ENCODE assay signal across 17 mouse cellular contexts in the genomic region with DNA sequence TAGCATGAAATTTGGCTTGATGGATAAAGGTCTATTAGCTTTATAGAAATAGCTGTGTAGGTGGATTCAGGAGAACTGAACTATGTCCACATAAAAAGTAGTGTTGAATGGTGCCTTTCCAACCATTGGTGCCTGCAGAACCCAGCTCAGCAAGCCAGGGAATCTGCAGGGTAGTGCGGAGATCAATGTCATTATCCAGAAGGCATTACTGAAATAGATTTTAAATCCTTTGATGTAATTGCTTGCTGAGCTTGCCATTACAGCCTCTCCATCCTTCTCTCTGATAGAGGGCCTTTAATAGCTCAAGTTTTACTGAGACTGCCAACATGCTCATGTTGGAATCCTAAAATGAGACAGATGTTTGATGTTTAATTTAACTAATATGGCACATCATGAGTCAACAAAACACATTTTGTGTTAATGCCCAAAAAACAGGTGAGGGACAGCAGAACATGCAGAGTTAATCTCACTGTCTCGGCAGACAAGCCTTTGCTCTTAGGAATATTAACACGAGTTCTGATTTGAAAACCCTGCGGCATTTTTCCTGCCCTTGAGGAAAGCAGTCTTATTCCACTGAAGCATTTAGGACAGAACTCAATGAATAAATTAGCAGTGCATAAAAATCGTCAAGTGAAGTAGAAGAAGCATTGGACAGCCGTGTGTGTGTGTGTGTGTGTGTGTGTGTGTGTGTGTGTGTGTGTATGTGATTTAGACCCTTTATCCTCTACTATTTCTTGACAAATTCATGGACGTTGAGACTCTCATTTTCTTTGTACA.
DNase-seq lines count a peak whose midpoint lies in the region; ATAC-seq lines count a peak whose summit lies in the region.
"Had no signal": no experiment of that assay in that cellular context is flagged by ENCODE, and none has a peak within 500 bp of the region (broad histone marks: within the 10 kb centered on the region; RNA-seq: fewer than 3 reads in every experiment).

No protein-coding gene starts in this region.

- H3K4me1 ChIP-seq in hindbrain, embryonic 15.5 days (replicated peaks): no peaks in the 10 kb centered on the region
- H3K4me1 ChIP-seq in hindbrain, embryonic 16.5 days (ENCODE audit: control insufficient read depth, insufficient read depth, low read depth, low read length): no peaks in the 10 kb centered on the region
- no peaks in the 10 kb centered on the region for H3K4me1 ChIP-seq in midbrain, embryonic 16.5 days (ENCODE audit: control insufficient read depth, insufficient read depth, low read length)
- no peaks in the 10 kb centered on the region for H3K4me1 ChIP-seq in heart, embryonic 11.5 days (ENCODE audit: control insufficient read depth, insufficient read depth, low read length)
- H3K4me1 ChIP-seq: heart, embryonic 12.5 days; intestine, embryonic 15.5 days; stomach, embryonic 15.5 days had no signal

- peak; percentile 2 for DNase-seq in right cerebral cortex, postnatal 4 days
- DNase-seq in right cerebral cortex, adult 18-20 months: no peak
- DNase-seq in kidney, postnatal 14 days: no peak
- DNase-seq: adrenal gland, postnatal 36 days; cerebellum, postnatal 10 days; embryo, embryonic 11 days; gastrocnemius, postnatal 36 days; liver; liver, postnatal 0 days; lung, postnatal 14 days had no signal

- H3K9me3 ChIP-seq in hindbrain, embryonic 15.5 days: no peaks in the 10 kb centered on the region
- no peaks in the 10 kb centered on the region for H3K9me3 ChIP-seq in hindbrain, embryonic 16.5 days (ENCODE audit: control insufficient read depth, low read length)
- no peaks in the 10 kb centered on the region for H3K9me3 ChIP-seq in midbrain, embryonic 16.5 days (replicated peaks; ENCODE audit: control insufficient read depth, low read length, poor library complexity, severe bottlenecking)
- H3K9me3 ChIP-seq in heart, embryonic 11.5 days (replicated peaks; ENCODE audit: control insufficient read depth, low read length): no peaks in the 10 kb centered on the region
- H3K9me3 ChIP-seq: heart, embryonic 12.5 days; intestine, embryonic 15.5 days; stomach, embryonic 15.5 days had no signal

- no peak overlapping the region for H3K9ac ChIP-seq in hindbrain, embryonic 15.5 days
- no peak overlapping the region for H3K9ac ChIP-seq in hindbrain, embryonic 16.5 days (ENCODE audit: low read depth, low read length)
- no peak overlapping the region for H3K9ac ChIP-seq in midbrain, embryonic 16.5 days (ENCODE audit: low read depth, low read length)
- H3K9ac ChIP-seq in heart, embryonic 11.5 days (ENCODE audit: low read depth, low read length): no peak overlapping the region
- H3K9ac ChIP-seq: heart, embryonic 12.5 days; intestine, embryonic 15.5 days; liver, postnatal 0 days; stomach, embryonic 15.5 days had no signal

- H3K4me2 ChIP-seq in hindbrain, embryonic 15.5 days: no peak overlapping the region
- H3K4me2 ChIP-seq in hindbrain, embryonic 16.5 days (ENCODE audit: low read length): no peak overlapping the region
- H3K4me2 ChIP-seq in midbrain, embryonic 16.5 days (ENCODE audit: low read length): no peak overlapping the region
- H3K4me2 ChIP-seq in heart, embryonic 11.5 days: no peak overlapping the region
- H3K4me2 ChIP-seq: heart, embryonic 12.5 days; intestine, embryonic 15.5 days; stomach, embryonic 15.5 days had no signal

- H3K36me3 ChIP-seq in hindbrain, embryonic 15.5 days: no peaks in the 10 kb centered on the region
- H3K36me3 ChIP-seq in hindbrain, embryonic 16.5 days (ENCODE audit: control insufficient read depth, insufficient read depth, low read length): no peaks in the 10 kb centered on the region
- H3K36me3 ChIP-seq in midbrain, embryonic 16.5 days (ENCODE audit: control insufficient read depth, insufficient read depth, low read length): no peaks in the 10 kb centered on the region
- no peaks in the 10 kb centered on the region for H3K36me3 ChIP-seq in heart, embryonic 11.5 days (ENCODE audit: control insufficient read depth, insufficient read depth, low read length)
- H3K36me3 ChIP-seq: heart, embryonic 12.5 days; intestine, embryonic 15.5 days; stomach, embryonic 15.5 days had no signal

- 0 out of 2 replicates have a peak overlapping the region, but pooled peaks have one; percentile 20 for H3K27ac ChIP-seq in hindbrain, embryonic 15.5 days (replicated peaks)
- no peak overlapping the region for H3K27ac ChIP-seq in hindbrain, embryonic 16.5 days (ENCODE audit: low read depth, low read length)
- peak overlapping the region; percentile 37; the same call in 1 of the 2 replicates for H3K27ac ChIP-seq in midbrain, embryonic 16.5 days (ENCODE audit: low read length)
- no peak overlapping the region for H3K27ac ChIP-seq in heart, embryonic 11.5 days (ENCODE audit: low read depth, low read length)
- H3K27ac ChIP-seq: intestine, embryonic 15.5 days; stomach, embryonic 15.5 days had no signal

- no peaks in the 10 kb centered on the region for H3K27me3 ChIP-seq in hindbrain, embryonic 15.5 days
- no peaks in the 10 kb centered on the region for H3K27me3 ChIP-seq in hindbrain, embryonic 16.5 days (replicated peaks; ENCODE audit: control insufficient read depth, insufficient read depth, low read length)
- no peaks in the 10 kb centered on the region for H3K27me3 ChIP-seq in midbrain, embryonic 16.5 days (ENCODE audit: control insufficient read depth, insufficient read depth, low read depth, low read length)
- no peaks in the 10 kb centered on the region for H3K27me3 ChIP-seq in heart, embryonic 11.5 days (ENCODE audit: control insufficient read depth, insufficient read depth, low read length)
- H3K27me3 ChIP-seq: heart, embryonic 12.5 days; intestine, embryonic 15.5 days; stomach, embryonic 15.5 days had no signal

- H3K4me3 ChIP-seq in hindbrain, embryonic 15.5 days: no peak overlapping the region
- H3K4me3 ChIP-seq in hindbrain, embryonic 16.5 days (ENCODE audit: low read length): no peak overlapping the region
- H3K4me3 ChIP-seq in midbrain, embryonic 16.5 days (ENCODE audit: low read depth, low read length): no peak overlapping the region
- H3K4me3 ChIP-seq in heart, embryonic 11.5 days (ENCODE audit: low read depth, low read length): no peak overlapping the region
- H3K4me3 ChIP-seq: heart, embryonic 12.5 days; intestine, embryonic 15.5 days; stomach, embryonic 15.5 days had no signal

- ATAC-seq in hindbrain, embryonic 15.5 days (ENCODE audit: low FRiP score, low read depth): no peak; the same call in 1 of the 2 replicates
- ATAC-seq in hindbrain, embryonic 16.5 days: no peak; the same call in 1 of the 2 replicates
- peak; percentile 78 for ATAC-seq in midbrain, embryonic 16.5 days
- ATAC-seq in heart, embryonic 11.5 days (replicated peaks; ENCODE audit: insufficient number of reproducible peaks, low FRiP score, low TSS enrichment): no peak
- ATAC-seq: intestine, embryonic 15.5 days; liver, postnatal 0 days had no signal

- 58% methylated on average over 7 of the region's 7 CpGs for WGBS in hindbrain, embryonic 15.5 days
- 59% methylated on average over 7 of the region's 7 CpGs for WGBS in hindbrain, embryonic 16.5 days
- 51% methylated on average over 7 of the region's 7 CpGs for WGBS in midbrain, embryonic 16.5 days
- 81% methylated on average over 7 of the region's 7 CpGs for WGBS in heart, embryonic 11.5 days (ENCODE audit: insufficient replicate concordance)

Comparison
In these comparisons a context has a peak if more than half of its experiments do, and no peak if none do; other contexts are left out.
1. H3K27ac ChIP-seq: peak in hindbrain, embryonic 15.5 days (single experiment) and midbrain, embryonic 16.5 days (single experiment); none in hindbrain, embryonic 16.5 days (single experiment) and heart, embryonic 11.5 days (single experiment).